Mouse (Mus musculus): ENCODE data around the gene Arhgap28. TPM values are rescaled to one million over a fixed set of nuclear protein-coding genes. Genes with fewer than 3 reads are reported as not detected.

Arhgap28 gene
- total RNA-seq, 2 experiments from 2014 or later, result 7.4 to 21.9 TPM

GRCm38 (mm10) chr17:67809171-67809570 lies 194.7 kb downstream of the Arhgap28 start:
- DNase-seq (ENCODE audit: low spot score in 2 of 2), result no peak
